ENCODE assay signal across 9 mouse cellular contexts in the genomic region with DNA sequence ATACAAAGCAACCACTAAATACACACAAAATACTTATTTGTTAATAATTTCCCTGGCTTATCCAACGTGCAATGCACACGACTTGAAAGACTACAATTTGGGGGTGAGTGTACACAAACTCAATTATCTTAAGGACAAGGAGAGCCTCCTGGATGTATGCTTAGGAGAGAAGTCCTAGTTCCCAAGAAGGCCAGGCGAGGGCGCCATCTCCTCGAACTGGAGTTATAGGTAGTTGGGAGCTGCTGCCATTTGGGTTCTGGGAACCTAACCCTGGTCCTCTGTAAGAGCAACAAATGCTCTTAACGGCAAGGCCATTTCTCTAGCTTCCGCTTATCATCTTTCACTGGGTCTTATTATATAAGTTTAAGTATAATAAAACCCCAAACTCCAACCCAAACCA. TPM values are rescaled to one million over a fixed set of nuclear protein-coding genes. Genes with fewer than 3 reads are reported as not detected.
DNase-seq lines count a peak whose midpoint lies in the region; ATAC-seq and TF ChIP-seq lines count a peak whose summit lies in the region.
"Had no signal": no experiment of that assay in that cellular context is flagged by ENCODE, and none has a peak within 500 bp of the region (broad histone marks: within the 10 kb centered on the region; RNA-seq: fewer than 3 reads in every experiment).

No protein-coding gene starts in this region.

- peak; percentile 31 for DNase-seq in cerebellum, adult 11 months
- DNase-seq in left cerebral cortex, adult 2 months (ENCODE audit: extremely low spot score in 1 of 2, low spot score in 2 of 2) = no peak
- no peak for DNase-seq in left cerebral cortex, postnatal 36 days (ENCODE audit: low spot score in 2 of 2)
- peak; percentile 39 for DNase-seq in T-cell, adult 2 months (ENCODE audit: low spot score)
- DNase-seq in kidney, postnatal 25 days = peak; percentile 48 to 53
- peak; percentile 62 for DNase-seq in splenic B cell, adult 2 months (ENCODE audit: low read depth, low spot score)

- no peak overlapping the region for H3K27ac ChIP-seq in left cerebral cortex, adult 2 months

- H3K36me3 ChIP-seq in splenic B cell, adult 2 months (ENCODE audit: control insufficient read depth, insufficient read depth, low read length, poor library complexity, severe bottlenecking) = no peaks in the 10 kb centered on the region

- H3K4me3 ChIP-seq in left cerebral cortex, adult 2 months = no peak overlapping the region

- ATAC-seq in cerebellum, adult (ENCODE audit: insufficient number of reproducible peaks, low FRiP score, low TSS enrichment) = no peak
- ATAC-seq in erythroid progenitor cell, adult 5-6 weeks (replicated peaks; ENCODE audit: low FRiP score, poor library complexity, severe bottlenecking) = no peak

- intact Hi-C loops in left cerebral cortex, adult 2 months (cut with DNase I) = no loop called here
- intact Hi-C loops in left cerebral cortex, postnatal 36 days (cut with DNase I) = no loop called here

- no peaks in the 10 kb centered on the region for H3K27me3 ChIP-seq in splenic B cell, adult 2 months (ENCODE audit: control insufficient read depth, insufficient read depth, low read length, poor library complexity, severe bottlenecking)

- TF ChIP-seq CTCF in left cerebral cortex, adult 2 months (IDR thresholded peaks at IDR 0.05) = peak; percentile 35

RNA-seq across cellular contexts. Expression of a gene that starts 1.2 kb away (rescaled TPM):
- 10 to 100 TPM; 53.8 to 57.2 TPM for total RNA-seq in left cerebral cortex, adult 2 months (2021)
- total RNA-seq in left cerebral cortex, postnatal 36 days (2021) = 10 to 100 TPM; 48.4 to 60.7 TPM
- 13.0 and 16.9 TPM in 2 replicates for total RNA-seq in erythroid progenitor cell, adult 5-6 weeks (2015; ENCODE audit: low replicate concordance)
- total RNA-seq in erythroid progenitor cell, adult 5-6 weeks (2017; ENCODE audit: low replicate concordance) = 20.0 and 24.8 TPM in 2 replicates

RNA-seq across cellular contexts. Expression of a gene that starts 18.0 kb away (rescaled TPM):
- total RNA-seq in left cerebral cortex, adult 2 months (2021) = not detected
- not detected for total RNA-seq in left cerebral cortex, postnatal 36 days (2021)
- 123 and 130 TPM in 2 replicates for total RNA-seq in erythroid progenitor cell, adult 5-6 weeks (2015; ENCODE audit: low replicate concordance)
- total RNA-seq in erythroid progenitor cell, adult 5-6 weeks (2017; ENCODE audit: low replicate concordance) = 77.8 and 88.3 TPM in 2 replicates
- total RNA-seq: heart, adult 18-20 months had no signal

RNA-seq across cellular contexts. Expression of a gene that starts 56.2 kb away (rescaled TPM):
- 10 to 100 TPM; 18.3 TPM for total RNA-seq in left cerebral cortex, adult 2 months (2021)
- 10 to 100 TPM; 17.9 to 18.6 TPM for total RNA-seq in left cerebral cortex, postnatal 36 days (2021)
- 17.2 and 22.3 TPM in 2 replicates for total RNA-seq in erythroid progenitor cell, adult 5-6 weeks (2015; ENCODE audit: low replicate concordance)
- 11.0 and 15.3 TPM in 2 replicates for total RNA-seq in erythroid progenitor cell, adult 5-6 weeks (2017; ENCODE audit: low replicate concordance)

RNA-seq across cellular contexts. Expression of a gene that starts 59.7 kb away (rescaled TPM):
- not detected for total RNA-seq in left cerebral cortex, adult 2 months (2021)
- not detected for total RNA-seq in left cerebral cortex, postnatal 36 days (2021)
- total RNA-seq in erythroid progenitor cell, adult 5-6 weeks (2015; ENCODE audit: low replicate concordance) = not detected in 2 replicates
- not detected in 2 replicates for total RNA-seq in erythroid progenitor cell, adult 5-6 weeks (2017; ENCODE audit: low replicate concordance)
- total RNA-seq: heart, adult 18-20 months had no signal

Comparison
In these comparisons a context has a peak if more than half of its experiments do, and no peak if none do; other contexts are left out.
1. DNase-seq: peak in cerebellum, adult 11 months (single experiment), T-cell, adult 2 months (single experiment), kidney, postnatal 25 days (2 of 2) and splenic B cell, adult 2 months (single experiment); none in left cerebral cortex, adult 2 months (0 of 2) and left cerebral cortex, postnatal 36 days (0 of 2).
2. RNA of a gene that starts 18.0 kb away (total RNA-seq): 77.8 to 130 TPM in erythroid progenitor cell, adult 5-6 weeks; not detected in left cerebral cortex, adult 2 months and not detected in left cerebral cortex, postnatal 36 days; every median in the first group is over 10 times any median in the second.